9 mouse cellular contexts compared by ENCODE assay signal in the genomic region with DNA sequence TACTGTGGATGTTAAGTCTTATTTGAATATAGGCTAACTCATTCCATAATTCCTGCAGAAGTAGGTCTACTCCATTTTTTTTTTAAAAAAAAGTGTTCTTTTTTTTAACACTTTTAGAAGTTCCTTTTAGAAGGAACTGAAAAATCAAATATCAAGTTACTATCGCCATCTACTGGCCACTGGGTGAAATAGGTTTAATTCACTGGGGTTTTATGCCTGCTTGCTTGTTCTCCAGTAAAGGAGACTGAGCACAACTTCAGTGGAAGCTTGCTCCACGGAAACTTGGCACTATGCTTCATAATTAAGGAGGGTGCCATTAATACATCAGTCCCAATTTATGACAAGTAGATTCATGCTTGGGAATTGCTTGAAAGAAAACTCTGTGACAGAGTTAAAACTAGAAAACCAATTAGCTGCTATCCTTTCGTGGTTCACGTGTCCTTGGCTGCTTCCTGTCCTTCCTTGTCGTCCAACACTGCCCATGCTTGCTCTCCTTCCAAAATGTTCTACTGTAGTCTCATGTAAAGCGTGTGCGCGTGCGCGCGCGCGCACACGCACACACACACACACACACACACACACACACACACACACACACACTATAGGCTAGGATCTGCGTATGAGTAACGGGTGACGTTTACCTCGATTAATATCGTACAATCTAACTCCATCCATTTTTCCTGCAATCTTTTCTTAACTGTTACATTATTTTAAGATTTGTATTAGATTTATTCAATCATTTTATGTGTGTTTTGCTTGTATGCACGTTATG. TPM values are rescaled to one million over a fixed set of nuclear protein-coding genes. Genes with fewer than 3 reads are reported as not detected.
A peak's percentile ranks its signal among the peaks of the same experiment; 100 is the strongest.
DNase-seq lines count a peak whose midpoint lies in the region; ATAC-seq and TF ChIP-seq lines count a peak whose summit lies in the region.
"Had no signal": no experiment of that assay in that cellular context is flagged by ENCODE, and none has a peak within 500 bp of the region (broad histone marks: within the 10 kb centered on the region; RNA-seq: fewer than 3 reads in every experiment).

No protein-coding gene starts in this region.

- H3K27ac ChIP-seq in gastrocnemius, adult 2 months: no peak overlapping the region; the same call in 1 of the 2 replicates
- H3K27ac ChIP-seq: neural tube, embryonic 12.5 days had no signal

- intact Hi-C loops in gastrocnemius, adult 2 months (cut with DNase I): loop anchor here (2.0 to 5.0 kb wide), 3 partner anchors 62 to 211 kb away; a partner anchor contains a TSS
- intact Hi-C loops in gastrocnemius, postnatal 36 days (cut with DNase I): loop anchor here (5.0 to 10.0 kb wide), 3 partner anchors 126 to 448 kb away; no protein-coding TSS in a partner anchor

- DNase-seq in gastrocnemius, adult 2 months: no peak
- DNase-seq in gastrocnemius, postnatal 36 days: no peak
- peak; percentile 15 for DNase-seq in right cerebral cortex, adult 18-20 months
- no peak for DNase-seq in right cerebral cortex, postnatal 36 days (ENCODE audit: low spot score in 2 of 2)
- DNase-seq in telencephalon, adult 2 months (ENCODE audit: low read depth, low spot score): peak; percentile 62
- no peak for DNase-seq in ovary, postnatal 10 days (ENCODE audit: low spot score)
- DNase-seq in spleen, postnatal 4 days (ENCODE audit: low spot score in 2 of 2): no peak

- TF ChIP-seq CTCF in gastrocnemius, adult 2 months (IDR thresholded peaks at IDR 0.05): peak; percentile 72

- peak; percentile 62 for ATAC-seq in granulocyte monocyte progenitor cell, adult 5-6 weeks (replicated peaks; ENCODE audit: poor library complexity, severe bottlenecking)

- H3K4me3 ChIP-seq in gastrocnemius, adult 2 months: no peak overlapping the region
- H3K4me3 ChIP-seq: neural tube, embryonic 12.5 days had no signal

RNA-seq across cellular contexts. Expression of a gene that starts 10.9 kb away (rescaled TPM):
- total RNA-seq in gastrocnemius, adult 2 months (2021): 1 to 10 TPM; 7.3 to 8.0 TPM
- total RNA-seq in gastrocnemius, postnatal 36 days (2021): 1 to 10 TPM; 4.9 to 5.5 TPM
- total RNA-seq in granulocyte monocyte progenitor cell, adult 5-6 weeks (2014; fragmentation: Nextera tagmentation): 8.8 and 14.7 TPM in 2 replicates
- total RNA-seq in granulocyte monocyte progenitor cell, adult 5-6 weeks (2017): 7.4 and 15.0 TPM in 2 replicates

Comparison
In these comparisons a context has a peak if more than half of its experiments do, and no peak if none do; other contexts are left out.
1. DNase-seq: peak in right cerebral cortex, adult 18-20 months (single experiment) and telencephalon, adult 2 months (single experiment); none in gastrocnemius, adult 2 months (single experiment), gastrocnemius, postnatal 36 days (0 of 2), right cerebral cortex, postnatal 36 days (0 of 2), ovary, postnatal 10 days (single experiment) and spleen, postnatal 4 days (0 of 2).